Mouse (Mus musculus) forebrain, embryonic 12.5 days (tissue): ENCODE results near the gene Actn4. TPM values are rescaled to one million over a fixed set of nuclear protein-coding genes. Genes with fewer than 3 reads are reported as not detected.

Experiments used
- ATAC-seq: fragments of 200-750 bp; cut with Nextera tagmentation; 2 replicates; pipeline ENCODE4 v1.8.0; 2017; ENCODE audit warnings: moderate TSS enrichment; ENCODE audit not compliant: low FRiP score
- H3K27ac ChIP-seq: fragments of 300-500 bp; sonication (generic); 2 replicates; pipeline ENCODE4 v1.5.1; 2016; ENCODE audit warnings: mild to moderate bottlenecking
- H3K27me3 ChIP-seq: fragments of 300-500 bp; sonication (generic); 2 replicates; pipeline ENCODE4 v1.6.1; 2016; ENCODE audit warnings: mild to moderate bottlenecking
- H3K36me3 ChIP-seq: fragments of 300-500 bp; sonication (generic); replicated peaks from 2 replicates; pipeline ENCODE4 v1.6.1; 2016; ENCODE audit warnings: mild to moderate bottlenecking
- H3K4me1 ChIP-seq: fragments of 300-500 bp; sonication (generic); 2 replicates; pipeline ENCODE4 v1.6.1; 2016
- H3K4me2 ChIP-seq: fragments of 300-500 bp; sonication (generic); 2 replicates; pipeline ENCODE4 v1.6.1; 2016; ENCODE audit warnings: mild to moderate bottlenecking, moderate library complexity
- H3K4me3 ChIP-seq: fragments of 300-500 bp; sonication (generic); replicated peaks from 2 replicates; pipeline ENCODE4 v1.5.1; 2016; ENCODE audit warnings: mild to moderate bottlenecking
- H3K9ac ChIP-seq: fragments of 300-500 bp; sonication (generic); 2 replicates; pipeline ENCODE4 v1.6.1; 2016; ENCODE audit warnings: mild to moderate bottlenecking
- H3K9me3 ChIP-seq: fragments of 300-500 bp; sonication (generic); 2 replicates; pipeline ENCODE4 v1.6.1; 2016
- WGBS: fragments of 180-500 bp; shearing (Covaris S2); methylation state at CpG from one replicate; pipeline ENCODE4 v1.1.7; 2016; 5-methylcytosine and 5-hydroxymethylcytosine counted together
- polyA plus RNA-seq: library from polyadenylated mRNA; unstranded; fragments of >200 nt; fragmentation: Nextera tagmentation; extraction: Ambion mirVana; gene quantifications from 2 replicates; pipeline ENCODE4 v1.2.1, GENCODE M21; 2016

Gene Actn4
- polyA plus RNA-seq, 1 experiment from 2014 or later, result 159 TPM

DNA sequence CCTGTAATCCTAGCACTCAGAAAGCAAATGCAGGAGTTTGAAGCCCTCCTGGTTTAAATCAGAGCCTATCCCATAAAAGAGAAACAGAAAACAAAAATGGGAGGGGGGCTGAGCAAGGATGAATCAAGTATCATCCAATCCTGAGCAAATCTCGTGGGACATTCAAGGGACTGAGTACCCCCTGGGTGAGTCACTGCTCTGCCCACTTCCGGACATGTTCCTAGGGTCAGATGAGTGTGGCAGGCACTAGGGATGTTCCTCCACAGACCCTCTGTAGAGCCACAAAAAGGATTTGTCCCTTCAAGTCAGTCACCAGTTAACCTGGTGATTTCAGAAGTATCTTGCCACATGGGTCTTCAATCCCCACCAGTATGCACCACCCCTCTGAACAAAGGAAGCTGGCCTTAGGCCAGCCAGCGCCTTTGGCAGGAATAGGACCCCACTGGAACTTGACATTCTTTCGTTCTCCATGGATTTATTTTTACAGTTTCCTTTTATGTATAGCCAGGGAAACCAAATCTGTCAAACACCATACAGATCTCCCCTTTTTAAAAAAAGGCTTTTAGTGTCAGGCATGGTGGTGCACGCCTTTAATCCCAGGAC is 6.7 kb downstream of the Actn4 start:
- ATAC-seq, result no peak
- Histone ChIP-seq H3K9me3 (no peaks in the 10 kb centered on the region), H3K4me2 (no peak overlapping the region), H3K36me3 (peaks cover 6% of the 10 kb centered on the region), H3K9ac (no peak overlapping the region), H3K4me1 (peaks cover 65% of the 10 kb centered on the region), H3K4me3 (no peak overlapping the region), H3K27me3 (no peaks in the 10 kb centered on the region; the same call in 1 of the 2 replicates), H3K27ac (no peak overlapping the region)
- 64% methylated on average over 5 of the region's 5 CpGs for WGBS

DNA sequence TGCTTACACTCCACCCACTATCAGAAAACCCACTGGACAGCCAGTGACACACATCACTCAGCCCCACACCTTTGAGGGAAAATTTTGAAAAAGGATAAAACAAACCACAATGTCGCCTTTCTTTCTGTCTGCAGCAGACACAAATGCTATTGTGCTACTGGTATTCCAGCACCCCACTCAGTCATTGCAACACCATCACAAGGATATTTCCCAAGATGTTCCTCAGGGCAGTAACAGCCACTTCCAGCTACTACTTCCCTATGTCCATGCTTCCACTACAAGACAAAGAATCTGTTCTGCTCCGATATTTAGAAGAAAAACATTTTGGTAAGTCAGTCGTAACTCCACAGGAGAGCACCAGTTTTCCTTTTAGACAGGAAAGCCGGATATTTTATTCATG is 7.4 kb downstream of the Actn4 start:
- Histone ChIP-seq H3K27me3 (no peaks in the 10 kb centered on the region; the same call in 1 of the 2 replicates), H3K4me3 (no peak overlapping the region), H3K27ac (peak overlapping the region; percentile 31; the same call in 1 of the 2 replicates), H3K9me3 (no peaks in the 10 kb centered on the region), H3K4me1 (peaks cover 59% of the 10 kb centered on the region), H3K36me3 (peaks cover 9% of the 10 kb centered on the region), H3K4me2 (no peak overlapping the region), H3K9ac (no peak overlapping the region)
- no peak for ATAC-seq
- 79% methylated on average over 4 of the region's 4 CpGs for WGBS

DNA sequence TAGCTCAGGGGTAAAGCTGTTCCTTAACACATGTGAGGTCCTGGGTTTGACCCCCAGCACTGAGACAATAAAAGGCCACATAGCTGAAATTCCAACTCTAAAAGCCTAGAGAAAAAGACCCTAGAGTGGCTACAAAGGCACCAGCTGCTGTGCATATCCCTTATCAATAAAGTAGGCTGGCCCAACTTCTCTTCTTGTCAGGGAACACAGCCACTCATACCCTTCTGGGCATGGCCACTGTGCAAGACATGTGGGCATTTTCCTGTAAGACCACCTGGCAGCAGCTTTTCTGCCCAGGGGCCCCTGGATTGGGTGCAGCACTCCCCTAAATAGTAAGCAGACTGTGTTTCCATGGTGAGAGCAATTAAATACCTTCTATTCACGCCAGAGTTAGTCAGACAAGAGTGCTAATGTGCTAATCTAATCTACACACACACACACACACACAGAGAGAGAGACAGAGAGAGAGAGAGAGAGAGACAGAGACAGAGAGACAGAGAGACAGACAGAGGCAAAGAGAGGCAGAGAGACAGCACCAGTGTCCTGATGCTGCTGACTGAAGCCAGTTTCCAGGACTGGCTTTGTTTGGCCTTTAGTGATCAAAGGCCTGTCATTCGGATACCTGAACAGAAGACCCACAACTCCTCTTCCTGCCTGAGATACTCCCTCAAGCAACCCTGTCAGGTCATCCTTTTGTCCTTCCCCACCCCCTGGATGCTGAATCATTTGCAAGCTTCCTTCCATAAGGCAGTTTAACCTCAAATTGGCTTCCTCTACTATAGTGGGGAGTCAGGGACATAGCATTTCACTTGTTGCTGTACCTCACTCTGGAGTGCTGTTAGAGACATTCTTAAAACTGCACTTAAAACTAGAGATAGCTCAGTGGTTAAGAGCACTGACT is 8.4 kb downstream of the Actn4 start:
- Histone ChIP-seq H3K9me3 (no peaks in the 10 kb centered on the region), H3K4me3 (no peak overlapping the region), H3K27ac (peak overlapping the region; percentile 80), H3K4me1 (peaks cover 52% of the 10 kb centered on the region), H3K27me3 (no peaks in the 10 kb centered on the region; the same call in 1 of the 2 replicates), H3K9ac (no peak overlapping the region), H3K36me3 (peaks cover 15% of the 10 kb centered on the region), H3K4me2 (peak overlapping the region; percentile 34)
- ATAC-seq, result peak; percentile 81
- 3% methylated on average over 2 of the region's 2 CpGs for WGBS

DNA sequence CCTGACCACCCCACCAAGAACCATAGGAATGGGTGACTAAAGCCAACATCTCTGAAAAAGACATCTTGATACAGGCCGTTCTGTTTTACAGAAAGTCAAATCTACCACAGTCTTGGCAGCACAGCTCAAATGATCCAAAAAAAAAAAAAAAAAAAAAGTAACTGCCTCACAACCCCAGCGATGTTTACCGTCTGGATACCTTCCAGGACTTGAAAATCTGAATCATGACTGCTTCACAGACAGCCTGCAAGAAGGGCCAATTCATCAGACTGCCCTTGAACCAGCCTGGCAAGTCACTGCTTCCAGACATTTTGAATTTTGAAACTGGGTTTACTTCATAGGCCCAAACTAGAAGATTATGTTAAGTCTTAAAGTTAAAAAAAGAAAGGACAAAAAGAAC is 9.4 kb downstream of the Actn4 start:
- Histone ChIP-seq H3K27ac (peak overlapping the region; percentile 80), H3K4me2 (0 out of 2 replicates have a peak overlapping the region, but pooled peaks have one; percentile 34), H3K36me3 (peaks cover 15% of the 10 kb centered on the region), H3K9me3 (no peaks in the 10 kb centered on the region), H3K27me3 (no peaks in the 10 kb centered on the region; the same call in 1 of the 2 replicates), H3K4me1 (peaks cover 54% of the 10 kb centered on the region), H3K9ac (no peak overlapping the region), H3K4me3 (no peak overlapping the region)
- WGBS, result 21% methylated on average over 3 of the region's 3 CpGs
- no peak for ATAC-seq

DNA sequence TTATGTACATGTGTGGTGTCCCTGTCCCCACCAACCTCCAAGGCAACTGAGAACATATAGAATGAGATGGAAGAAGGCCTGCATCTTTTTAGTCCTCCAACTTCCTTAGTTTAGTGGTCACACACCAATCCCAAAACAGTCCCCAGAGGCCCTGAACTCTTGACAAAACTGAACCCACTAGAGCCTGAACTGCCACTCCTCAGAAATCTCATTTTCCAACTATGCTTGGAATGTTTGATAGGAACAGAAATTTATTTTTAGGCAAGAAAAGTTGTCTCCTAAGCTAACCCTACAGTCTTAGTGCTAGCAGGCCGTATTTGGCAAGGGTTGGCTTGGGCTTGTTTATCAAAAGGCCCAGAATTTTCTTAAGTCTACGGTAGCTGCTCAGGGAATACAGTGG is 10.4 kb downstream of the Actn4 start:
- Histone ChIP-seq H3K27me3 (peaks cover 3% of the 10 kb centered on the region; the same call in 1 of the 2 replicates), H3K4me1 (peaks cover 55% of the 10 kb centered on the region), H3K9me3 (no peaks in the 10 kb centered on the region), H3K4me3 (no peak overlapping the region), H3K4me2 (no peak overlapping the region), H3K27ac (no peak overlapping the region), H3K9ac (no peak overlapping the region), H3K36me3 (peaks cover 15% of the 10 kb centered on the region)
- ATAC-seq, result no peak
- 97% methylated on average over 2 of the region's 2 CpGs for WGBS

DNA sequence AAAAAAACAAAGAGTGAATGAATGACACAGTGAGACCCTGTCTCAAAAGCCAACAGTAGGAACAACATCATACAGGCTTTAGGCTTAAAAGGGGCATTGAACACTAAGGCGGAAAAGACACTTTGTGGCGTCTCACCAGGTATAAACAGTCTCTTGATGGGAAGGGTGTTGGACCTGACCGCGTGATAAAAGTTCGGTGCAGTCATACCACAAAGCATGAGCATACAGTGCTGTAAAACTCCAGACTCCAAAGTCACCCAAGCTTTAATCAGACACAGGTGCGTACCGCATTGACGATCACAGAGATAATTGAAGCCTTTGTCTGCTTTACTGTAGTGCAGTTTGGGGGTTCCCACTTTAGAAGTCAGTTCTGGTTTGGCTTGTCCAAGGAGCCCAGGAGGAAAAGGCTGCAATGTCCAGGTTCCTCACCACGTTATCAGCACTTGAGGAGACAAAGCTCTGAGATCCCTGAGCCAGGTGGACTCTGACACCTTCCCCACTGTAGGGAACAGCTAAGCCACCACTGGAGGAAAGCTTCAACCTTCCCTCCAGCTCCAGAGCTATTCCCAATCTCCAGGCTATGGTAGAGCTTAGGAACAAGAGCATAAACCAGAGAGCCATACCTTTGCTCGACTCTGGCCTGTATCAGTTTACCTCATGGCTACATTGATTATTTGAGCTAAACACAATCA is 11.6 kb downstream of the Actn4 start:
- Histone ChIP-seq H3K4me1 (peaks cover 67% of the 10 kb centered on the region), H3K36me3 (peaks cover 12% of the 10 kb centered on the region; the same call in 1 of the 2 replicates), H3K4me2 (no peak overlapping the region), H3K27ac (no peak overlapping the region), H3K27me3 (peaks cover 3% of the 10 kb centered on the region; the same call in 1 of the 2 replicates), H3K9me3 (no peaks in the 10 kb centered on the region), H3K9ac (no peak overlapping the region), H3K4me3 (no peak overlapping the region)
- WGBS, result 92% methylated on average over 10 of the region's 10 CpGs
- ATAC-seq, result no peak

DNA sequence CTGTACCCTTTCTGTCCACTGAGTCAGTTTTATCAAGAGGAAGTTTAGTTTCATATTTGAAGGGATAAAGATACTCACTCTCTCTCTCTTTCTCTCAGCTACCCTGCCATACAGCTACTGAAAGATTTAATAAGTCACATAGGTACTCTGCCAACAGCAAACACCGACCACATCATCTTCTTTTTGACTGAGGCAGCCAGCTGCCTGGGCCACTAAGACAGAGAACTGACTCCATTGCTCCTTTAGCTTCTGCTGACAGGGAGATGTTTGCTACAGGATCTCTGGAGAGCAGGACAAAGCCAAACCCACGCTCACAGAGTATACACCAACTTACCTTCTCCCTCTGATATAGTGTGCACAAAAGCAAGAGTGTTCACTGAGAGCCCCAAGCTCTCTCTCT is 12.8 kb downstream of the Actn4 start:
- Histone ChIP-seq H3K4me1 (peaks cover 67% of the 10 kb centered on the region), H3K27ac (no peak overlapping the region)
- 83% methylated on average over 2 of the region's 2 CpGs for WGBS

DNA sequence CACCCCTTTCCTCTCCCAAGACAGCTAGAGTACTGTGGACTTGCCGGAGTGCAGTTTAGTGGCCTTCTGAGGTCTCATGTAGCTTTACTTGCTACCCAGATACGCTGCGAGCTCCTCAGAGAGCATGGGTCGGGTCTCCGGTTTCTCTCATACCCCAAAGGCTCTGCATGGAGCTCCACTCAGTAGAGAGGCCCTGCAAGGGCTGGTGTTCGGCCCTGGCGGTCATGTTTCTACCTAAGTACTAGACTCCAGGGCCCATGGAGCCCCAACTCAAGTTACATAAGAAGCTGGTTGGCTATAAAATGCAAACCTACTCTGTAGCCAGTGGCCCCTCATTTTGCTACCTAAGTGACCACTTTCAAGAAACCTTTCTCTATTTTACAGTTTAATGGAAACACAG is 13.4 kb downstream of the Actn4 start:
- WGBS, result 92% methylated on average over 7 of the region's 7 CpGs
- H3K27ac ChIP-seq, result no peak overlapping the region

More for the DNA sequence above, 12.8 kb downstream of the Actn4 start:
- no peak for ATAC-seq
- Histone ChIP-seq H3K9ac (no peak overlapping the region), H3K4me2 (no peak overlapping the region), H3K4me3 (no peak overlapping the region), H3K27me3 (peaks cover 3% of the 10 kb centered on the region; the same call in 1 of the 2 replicates), H3K9me3 (no peaks in the 10 kb centered on the region), H3K36me3 (peaks cover 12% of the 10 kb centered on the region; the same call in 1 of the 2 replicates)

DNA sequence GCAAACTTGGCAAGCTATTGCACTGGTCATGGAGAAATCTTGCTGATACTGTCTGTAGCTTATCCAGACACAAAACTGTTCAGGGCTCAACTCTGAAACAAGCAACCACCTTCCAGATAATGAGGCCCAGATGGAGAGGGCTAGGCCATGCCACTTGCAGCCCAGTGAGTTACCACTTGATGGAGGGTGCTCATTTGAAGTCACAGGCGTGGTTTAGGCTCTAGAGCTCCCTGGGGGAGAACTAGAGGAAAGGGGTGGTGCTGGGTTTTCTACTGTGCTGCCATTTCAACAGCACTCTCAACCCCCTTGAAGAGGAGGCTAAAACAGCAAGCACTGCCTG is 15.9 kb downstream of the Actn4 start:
- Histone ChIP-seq H3K36me3 (peaks cover 12% of the 10 kb centered on the region; the same call in 1 of the 2 replicates), H3K9me3 (no peaks in the 10 kb centered on the region), H3K27ac (peak overlapping the region; percentile 71), H3K4me2 (no peak overlapping the region), H3K9ac (0 out of 2 replicates have a peak overlapping the region, but pooled peaks have one; percentile 33), H3K27me3 (0 out of 2 replicates have a peak, but pooled peaks cover 7% of the 10 kb centered on the region), H3K4me1 (peaks cover 44% of the 10 kb centered on the region), H3K4me3 (no peak overlapping the region)
- WGBS, result 25% methylated on average over 1 of the region's 1 CpGs
- ATAC-seq, result no peak

More for the DNA sequence above, 13.4 kb downstream of the Actn4 start:
- Histone ChIP-seq H3K4me2 (no peak overlapping the region), H3K36me3 (peaks cover 12% of the 10 kb centered on the region; the same call in 1 of the 2 replicates), H3K9me3 (no peaks in the 10 kb centered on the region), H3K27me3 (peaks cover 4% of the 10 kb centered on the region; the same call in 1 of the 2 replicates), H3K4me1 (peaks cover 63% of the 10 kb centered on the region), H3K4me3 (no peak overlapping the region), H3K9ac (no peak overlapping the region)
- ATAC-seq, result no peak

DNA sequence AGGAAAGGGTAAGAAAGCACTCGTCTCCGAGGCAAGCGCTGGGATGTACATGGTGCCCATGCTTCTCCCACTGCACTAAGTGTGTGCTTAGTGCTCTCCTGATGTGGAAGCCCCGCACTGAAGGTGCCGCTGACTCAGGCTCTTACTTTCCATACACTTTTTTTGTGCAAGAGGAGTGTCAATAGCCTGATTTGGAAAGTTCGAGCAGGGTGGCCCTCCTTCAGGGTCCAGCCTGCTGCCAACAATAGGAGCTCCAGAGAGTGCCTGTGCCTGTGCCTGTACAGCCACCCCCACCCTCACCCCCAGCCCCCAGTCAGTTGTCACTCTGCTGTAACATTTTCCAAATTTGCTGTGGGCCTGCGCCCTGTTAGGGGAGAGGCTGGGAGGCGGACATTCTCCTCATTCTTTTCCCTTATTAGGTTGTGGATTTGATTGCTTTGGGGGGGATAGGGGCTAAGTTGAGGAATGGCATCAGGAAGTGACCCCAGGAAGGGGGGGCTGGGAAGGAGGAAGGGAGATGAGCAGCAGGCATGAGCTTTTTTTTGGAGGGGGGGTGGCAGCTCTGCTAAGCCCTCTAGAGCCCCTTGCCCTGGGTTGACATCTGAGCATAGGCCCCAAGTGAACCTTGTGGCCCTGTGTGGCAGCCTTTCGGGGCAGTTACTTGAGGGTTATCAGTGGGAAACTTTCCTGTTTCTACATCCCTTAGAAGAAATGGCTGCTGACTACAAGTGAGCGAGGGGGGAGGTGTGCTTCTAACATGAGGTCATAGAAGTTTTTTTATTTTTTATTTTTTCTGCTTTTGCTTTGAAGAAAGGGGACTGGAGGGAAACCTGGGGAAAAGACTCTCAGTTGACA is 16.5 kb downstream of the Actn4 start:
- peak; percentile 62; the same call in 1 of the 2 replicates for ATAC-seq
- peaks cover 11% of the 10 kb centered on the region; the same call in 1 of the 2 replicates for H3K36me3 ChIP-seq
- peak overlapping the region; percentile 71 for H3K27ac ChIP-seq
- H3K4me3 ChIP-seq, result no peak overlapping the region
- H3K9ac ChIP-seq, result peak overlapping the region; percentile 36; the same call in 1 of the 2 replicates
- peak overlapping the region; percentile 21; the same call in 1 of the 2 replicates for H3K4me2 ChIP-seq
- 15% methylated on average over 10 of the region's 10 CpGs for WGBS
- no peaks in the 10 kb centered on the region for H3K9me3 ChIP-seq
- H3K27me3 ChIP-seq, result 0 out of 2 replicates have a peak, but pooled peaks cover 7% of the 10 kb centered on the region
- peaks cover 43% of the 10 kb centered on the region for H3K4me1 ChIP-seq
